8 mouse cellular contexts compared by ENCODE assay signal in the genomic region with DNA sequence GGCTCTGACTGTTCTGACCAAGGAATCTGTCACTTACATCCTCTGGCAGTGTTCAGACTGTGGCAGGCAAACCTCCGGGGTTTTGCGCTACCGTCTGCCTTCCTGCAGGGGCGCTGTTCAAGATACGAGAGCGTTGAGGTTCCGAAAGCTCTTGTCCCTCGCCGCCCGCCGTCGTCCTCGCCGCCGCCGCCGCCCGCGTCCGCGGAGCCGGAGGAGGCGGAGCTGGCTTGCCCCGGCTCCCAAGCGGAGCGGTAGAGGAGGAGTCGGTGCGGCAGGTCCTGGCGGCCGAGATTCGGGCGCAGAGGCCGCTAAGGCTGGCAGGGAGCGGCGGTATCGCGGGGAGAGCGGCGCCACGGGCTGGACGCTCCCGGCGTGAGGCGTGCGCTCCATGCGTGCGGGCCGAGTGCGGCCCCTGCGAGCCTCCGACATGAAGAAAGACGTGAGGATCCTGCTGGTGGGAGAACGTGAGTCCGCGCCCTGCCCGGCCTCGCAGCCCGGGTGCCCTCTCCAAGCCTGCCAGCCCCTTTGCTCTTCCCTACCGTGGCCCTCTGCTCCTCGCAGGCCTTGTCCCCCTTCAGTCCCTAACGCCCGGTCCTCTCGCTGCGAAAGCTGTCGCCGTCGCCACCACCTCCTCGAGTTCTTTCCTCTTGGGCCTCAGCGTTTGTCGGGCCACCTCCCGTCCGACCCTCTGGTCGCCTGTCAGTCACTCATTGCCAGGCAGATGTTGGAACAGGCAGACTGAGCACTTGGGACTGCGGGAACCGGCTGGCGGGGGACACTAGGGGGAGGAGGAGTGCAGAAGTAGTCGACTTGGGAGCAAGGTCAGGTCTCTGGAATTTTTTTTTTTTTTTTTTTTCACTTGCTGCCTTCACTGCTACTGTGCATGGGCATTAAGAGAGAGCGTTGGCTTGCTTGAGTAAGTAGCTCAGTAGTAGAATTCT. TPM values are rescaled to one million over a fixed set of nuclear protein-coding genes. Genes with fewer than 3 reads are reported as not detected.
DNase-seq lines count a peak whose midpoint lies in the region; ATAC-seq lines count a peak whose summit lies in the region.

Rhot1 (plus strand) TSS at position 160 of the 941 bp plus-strand sequence.

- intact Hi-C loops in gastrocnemius, postnatal 14 days (cut with DNase I; ENCODE audit: low total_unique reads): no loop called here
- intact Hi-C loops in left cerebral cortex, postnatal 10 days (cut with DNase I): no loop called here

- peak; percentile 93 for DNase-seq in adipocyte (ENCODE audit: low spot score)
- peak; percentile 99 for DNase-seq in embryo, embryonic 10 days (ENCODE audit: low spot score)
- DNase-seq in gastrocnemius, postnatal 14 days: peak; percentile 97
- DNase-seq in left cerebral cortex, postnatal 10 days (ENCODE audit: extremely low spot score in 1 of 2, low spot score in 2 of 2): peak; percentile 94 to 97
- peak; percentile 96 for DNase-seq in right cerebral cortex, postnatal 25 days
- DNase-seq in urinary bladder, postnatal 4 days (ENCODE audit: low spot score in 2 of 2): peak; percentile 93 to 98

- ATAC-seq in inflammation-experienced regulatory T-cells, adult 6 months: peak; percentile 94
- peak; percentile 90 for ATAC-seq in megakaryocyte-erythroid progenitor cell, adult 5-6 weeks (replicated peaks; ENCODE audit: low FRiP score, low TSS enrichment, poor library complexity, severe bottlenecking)

RNA-seq across cellular contexts. Expression of gene Rhot1, which starts in this region (rescaled TPM):
- total RNA-seq in gastrocnemius, postnatal 14 days (2021): 10 to 100 TPM; 38.6 to 38.9 TPM
- polyA plus RNA-seq in inflammation-experienced regulatory T-cells, adult 6 months (2017; shearing (Covaris generic)): 10 to 100 TPM; 20.6 to 30.8 (median 29.8) TPM
- 10 to 100 TPM; 67.5 to 69.6 TPM for total RNA-seq in left cerebral cortex, postnatal 10 days (2021)
- 44.3 and 65.2 TPM in 2 replicates for total RNA-seq in megakaryocyte-erythroid progenitor cell, adult 5-6 weeks (2014; fragmentation: Nextera tagmentation)
- 55.5 and 63.8 TPM in 2 replicates for total RNA-seq in megakaryocyte-erythroid progenitor cell, adult 5-6 weeks (2017)

Comparison
In these comparisons a context has a peak if more than half of its experiments do, and no peak if none do; other contexts are left out.
1. Peak in every context shown above with its lines: DNase-seq and ATAC-seq.